Mouse (Mus musculus) myocyte (in vitro differentiated cells): ENCODE data around the gene Dbh. TPM values are rescaled to one million over a fixed set of nuclear protein-coding genes. Genes with fewer than 3 reads are reported as not detected.

Experiments used
- H3K27me3 ChIP-seq: one replicate; pipeline ENCODE4 v1.6.1; 2011; ENCODE audit not compliant: control insufficient read depth, insufficient read depth, insufficient read length
- H3K36me3 ChIP-seq: one replicate; pipeline ENCODE4 v1.6.1; 2011; ENCODE audit not compliant: control insufficient read depth, insufficient read depth
- H3K4me2 ChIP-seq: one replicate; pipeline ENCODE4 v1.6.1; 2011; ENCODE audit warnings: low read depth, control low read depth
- H3K4me3 ChIP-seq: one replicate; pipeline ENCODE4 v1.5.1; 2011; ENCODE audit warnings: mild to moderate bottlenecking, control low read depth, moderate library complexity
- H3K79me2 ChIP-seq: one replicate; pipeline ENCODE4 v1.6.1; 2011; ENCODE audit not compliant: control insufficient read depth, insufficient read depth
- H3ac ChIP-seq: one replicate; pipeline ENCODE4 v1.6.1; 2011; ENCODE audit not compliant: control insufficient read depth, insufficient read length
- CEBPB ChIP-seq: IDR thresholded peaks from 2 replicates; pipeline ENCODE4 v1.6.1; 2011; ENCODE audit warnings: mild to moderate bottlenecking, moderate library complexity; ENCODE audit not compliant: poor library complexity, insufficient read depth, severe bottlenecking
- E2F4 ChIP-seq: IDR thresholded peaks from one replicate; pipeline ENCODE4 v1.6.1; 2011; ENCODE audit warnings: mild to moderate bottlenecking, control low read depth, moderate library complexity; ENCODE audit not compliant: insufficient read depth
- MAX ChIP-seq: IDR thresholded peaks from one replicate; pipeline ENCODE4 v1.6.1; 2011; ENCODE audit warnings: low read depth, mild to moderate bottlenecking, control low read depth
- MYOD1 ChIP-seq, 3 experiments: IDR thresholded peaks; one replicate each; pipeline ENCODE4 v1.6.1; 2011; ENCODE audit warnings: control low read depth in 2 of 3, low read depth in 2 of 3, mild to moderate bottlenecking in 2 of 3, moderate library complexity in 1 of 3; ENCODE audit not compliant: insufficient read length in 2 of 3, control insufficient read depth in 1 of 3
- MYOG ChIP-seq, 3 experiments: IDR thresholded peaks; one replicate each; pipeline ENCODE4 v1.6.1; 2011; ENCODE audit warnings: control low read depth in 2 of 3, low read depth in 2 of 3, mild to moderate bottlenecking in 2 of 3; ENCODE audit not compliant: insufficient read length in 2 of 3, control insufficient read depth in 1 of 3, insufficient read depth in 1 of 3
- POLR2A ChIP-seq: IDR thresholded peaks from one replicate; pipeline ENCODE4 v1.6.1; 2011; ENCODE audit warnings: low read depth, mild to moderate bottlenecking, control low read depth, moderate library complexity; ENCODE audit not compliant: insufficient read length
- POLR2AphosphoS2 ChIP-seq: IDR thresholded peaks from one replicate; pipeline ENCODE4 v1.6.1; 2011; ENCODE audit warnings: low read depth, control low read depth; ENCODE audit not compliant: insufficient read length
- REST ChIP-seq: IDR thresholded peaks from one replicate; pipeline ENCODE4 v1.6.1; 2011; ENCODE audit warnings: mild to moderate bottlenecking, control low read depth, moderate library complexity; ENCODE audit not compliant: insufficient read depth, insufficient read length
- SRF ChIP-seq: IDR thresholded peaks from one replicate; pipeline ENCODE4 v1.6.1; 2011; ENCODE audit warnings: low read depth; ENCODE audit not compliant: control insufficient read depth, insufficient read length
- TCF12 ChIP-seq: IDR thresholded peaks from one replicate; pipeline ENCODE4 v1.6.1; 2011; ENCODE audit warnings: mild to moderate bottlenecking, control low read depth; ENCODE audit not compliant: poor library complexity, insufficient read depth, severe bottlenecking
- TCF3 ChIP-seq: IDR thresholded peaks from one replicate; pipeline ENCODE4 v1.6.1; 2011; ENCODE audit warnings: low read depth, control low read depth; ENCODE audit not compliant: insufficient read length
- USF1 ChIP-seq: IDR thresholded peaks from one replicate; pipeline ENCODE4 v1.6.1; 2011; ENCODE audit warnings: low read depth, mild to moderate bottlenecking, control low read depth, moderate library complexity
- polyA plus RNA-seq: library from polyadenylated mRNA; unstranded; fragments of >200 nt; fragmentation: generic; extraction: Trizol; gene quantifications from one replicate; pipeline ENCODE4 v1.2.1, GENCODE M21; 2012; ENCODE audit warnings: missing spikeins

Gene Dbh
- polyA plus RNA-seq, 1 experiment, result 8.2 TPM

- Histone ChIP-seq H3K27me3 (no peaks in the 10 kb centered on the region), H3K79me2 (no peaks in the 10 kb centered on the region), H3K4me2 (no peak overlapping the region), H3K4me3 (no peak overlapping the region), H3ac (no peak overlapping the region), H3K36me3 (no peaks in the 10 kb centered on the region)
- no peak for TF ChIP-seq MAX
- no peak for TF ChIP-seq TCF3
- TF ChIP-seq MYOD1 (IDR thresholded peaks at IDR 0.05; ENCODE audit: control insufficient read depth in 1 of 3, insufficient read length in 2 of 3, low read depth in 2 of 3), result no peak
- TF ChIP-seq MYOG (IDR thresholded peaks at IDR 0.05; ENCODE audit: control insufficient read depth in 1 of 3, insufficient read depth in 1 of 3, insufficient read length in 2 of 3, low read depth in 2 of 3), result no peak
- TF ChIP-seq E2F4, result no peak
- TF ChIP-seq CEBPB, result no peak
- no peak for TF ChIP-seq POLR2AphosphoS2
- TF ChIP-seq POLR2A, result no peak
These were observed 45.2 kb downstream of the Dbh start for GRCm38 (mm10) chr2:27210255-27210654.

DNA sequence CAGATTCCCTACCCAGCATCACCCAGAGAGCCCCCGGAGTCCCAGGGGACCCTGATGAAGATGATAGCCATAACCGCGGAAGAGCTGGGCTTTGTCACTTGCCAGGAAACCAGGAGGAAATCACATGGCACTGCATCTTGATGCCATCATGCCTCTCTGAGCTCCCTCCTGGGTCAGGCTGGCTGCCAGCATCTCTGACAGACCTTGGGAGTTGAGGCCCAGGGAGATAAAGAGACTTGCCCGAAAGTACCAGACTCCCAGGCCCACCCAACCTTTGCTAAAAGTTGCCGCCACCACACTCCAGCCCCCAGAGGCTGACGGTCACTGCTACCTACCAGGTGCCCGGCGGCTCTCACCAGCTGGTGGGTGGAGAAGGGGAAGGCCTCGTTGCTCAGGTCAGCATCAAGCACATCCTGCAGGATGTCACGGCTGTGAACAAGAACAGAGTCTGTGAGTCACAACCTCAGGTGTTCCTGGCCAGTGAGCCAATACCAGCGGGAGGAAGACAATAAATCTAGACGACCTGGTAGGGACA is 45.7 kb downstream of the Dbh start:
- TF ChIP-seq POLR2AphosphoS2 (no peak), USF1 (no peak), MYOD1 (IDR thresholded peaks at IDR 0.05; ENCODE audit: control insufficient read depth in 1 of 3, insufficient read length in 2 of 3, low read depth in 2 of 3) (no peak), CEBPB (no peak)
- no peak overlapping the region for H3K4me3 ChIP-seq
- no peak overlapping the region for H3ac ChIP-seq
- H3K36me3 ChIP-seq, result no peaks in the 10 kb centered on the region
- H3K4me2 ChIP-seq, result no peak overlapping the region
- no peaks in the 10 kb centered on the region for H3K27me3 ChIP-seq
- no peaks in the 10 kb centered on the region for H3K79me2 ChIP-seq

GRCm38 (mm10) chr2:27211966-27212893 is 47.2 kb downstream of the Dbh start:
- no peaks in the 10 kb centered on the region for H3K79me2 ChIP-seq
- TF ChIP-seq USF1 (peak; percentile 54), MYOD1 (IDR thresholded peaks at IDR 0.05; ENCODE audit: control insufficient read depth in 1 of 3, insufficient read length in 2 of 3, low read depth in 2 of 3) (no peak)
- H3K36me3 ChIP-seq, result no peaks in the 10 kb centered on the region
- no peaks in the 10 kb centered on the region for H3K27me3 ChIP-seq
- H3ac ChIP-seq, result no peak overlapping the region
- no peak overlapping the region for H3K4me3 ChIP-seq
- H3K4me2 ChIP-seq, result no peak overlapping the region

DNA sequence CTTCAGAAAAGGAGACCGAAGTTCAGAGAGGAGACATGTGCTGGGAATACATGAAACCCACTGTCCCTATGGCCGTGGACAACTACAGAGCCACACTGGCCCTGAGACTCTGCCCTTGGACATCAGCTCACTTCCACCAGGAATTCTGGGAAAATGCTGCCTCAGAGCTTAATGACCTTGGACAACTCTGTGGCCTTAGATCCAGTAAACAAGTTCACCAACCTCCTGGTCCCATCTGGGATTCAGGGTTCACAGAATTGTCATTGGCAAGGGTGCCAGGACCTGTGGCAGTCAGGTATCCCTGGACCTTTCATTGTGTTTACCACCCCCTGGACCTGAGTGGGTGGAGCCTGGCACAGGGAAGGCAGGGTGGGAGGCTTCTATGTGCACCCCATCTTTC is 50.5 kb downstream of the Dbh start:
- H3K79me2 ChIP-seq, result no peaks in the 10 kb centered on the region
- no peak overlapping the region for H3K4me3 ChIP-seq
- no peak for TF ChIP-seq REST
- no peak for TF ChIP-seq MYOD1 (IDR thresholded peaks at IDR 0.05; ENCODE audit: control insufficient read depth in 1 of 3, insufficient read length in 2 of 3, low read depth in 2 of 3)
- no peak for TF ChIP-seq CEBPB
- TF ChIP-seq TCF12, result no peak
- no peak for TF ChIP-seq USF1
- no peak for TF ChIP-seq MAX
- TF ChIP-seq POLR2AphosphoS2, result no peak
- TF ChIP-seq E2F4, result no peak
- TF ChIP-seq MYOG (IDR thresholded peaks at IDR 0.05; ENCODE audit: control insufficient read depth in 1 of 3, insufficient read depth in 1 of 3, insufficient read length in 2 of 3, low read depth in 2 of 3), result no peak
- TF ChIP-seq SRF, result no peak
- TF ChIP-seq POLR2A, result no peak
- TF ChIP-seq TCF3, result no peak
- no peak overlapping the region for H3ac ChIP-seq
- no peaks in the 10 kb centered on the region for H3K36me3 ChIP-seq
- H3K27me3 ChIP-seq, result no peaks in the 10 kb centered on the region
- no peak overlapping the region for H3K4me2 ChIP-seq

- Histone ChIP-seq H3K79me2 (no peaks in the 10 kb centered on the region), H3K4me3 (no peak overlapping the region), H3ac (no peak overlapping the region), H3K27me3 (no peaks in the 10 kb centered on the region), H3K36me3 (no peaks in the 10 kb centered on the region), H3K4me2 (no peak overlapping the region)
- TF ChIP-seq POLR2AphosphoS2 (no peak), MYOD1 (IDR thresholded peaks at IDR 0.05; ENCODE audit: control insufficient read depth in 1 of 3, insufficient read length in 2 of 3, low read depth in 2 of 3) (no peak), POLR2A (no peak), USF1 (no peak), REST (no peak), E2F4 (no peak), MAX (no peak), TCF12 (no peak)
These were observed 53.1 kb downstream of the Dbh start for GRCm38 (mm10) chr2:27218121-27218544.
